Mouse (Mus musculus): ENCODE measurements at regions not wholly inside any gene's neighbourhood (a gene's known extent, or its start where the extent isn't known, plus 50 kb on each side); places are given as distances from the start of the nearest gene placed in this dataset.

GRCm38 (mm10) chr14:68213879-68214278, 1080.2 kb downstream of the Synb start:
- no peak for DNase-seq (ENCODE audit: low spot score in 2 of 2)
- Histone ChIP-seq H3K4me3 (no peak overlapping the region), H3K27ac (no peak overlapping the region)
- TF ChIP-seq CTCF (conservative IDR thresholded peaks at IDR 0.05) = no peak

- no peak overlapping the region for H3K27ac ChIP-seq
- no peak overlapping the region for H3K4me3 ChIP-seq
- TF ChIP-seq CTCF (conservative IDR thresholded peaks at IDR 0.05) = no peak
- DNase-seq (ENCODE audit: low spot score in 2 of 2) = no peak
These were observed 1095.3 kb downstream of the Synb start for GRCm38 (mm10) chr14:68198802-68199201.

- no peak overlapping the region for H3K27ac ChIP-seq
- no peak for TF ChIP-seq CTCF (conservative IDR thresholded peaks at IDR 0.05)
- no peak overlapping the region for H3K4me3 ChIP-seq
- DNase-seq (ENCODE audit: low spot score in 2 of 2) = no peak
These were observed 1096.7 kb downstream of the Synb start for GRCm38 (mm10) chr14:68197470-68197800.

GRCm38 (mm10) chr14:68196762-68197469, 1097.2 kb downstream of the Synb start:
- TF ChIP-seq CTCF (conservative IDR thresholded peaks at IDR 0.05) = no peak
- Histone ChIP-seq H3K4me3 (no peak overlapping the region), H3K27ac (no peak overlapping the region)
- DNase-seq (ENCODE audit: low spot score in 2 of 2) = no peak

- Histone ChIP-seq H3K4me3 (no peak overlapping the region), H3K27ac (no peak overlapping the region)
- DNase-seq (ENCODE audit: low spot score in 2 of 2) = no peak
- TF ChIP-seq CTCF (conservative IDR thresholded peaks at IDR 0.05) = no peak
These were observed 1097.9 kb downstream of the Synb start for GRCm38 (mm10) chr14:68196201-68196600.

- no peak for TF ChIP-seq CTCF (conservative IDR thresholded peaks at IDR 0.05)
- DNase-seq (ENCODE audit: low spot score in 2 of 2) = no peak
- H3K4me3 ChIP-seq = no peak overlapping the region
- no peak overlapping the region for H3K27ac ChIP-seq
These were observed 1104.2 kb downstream of the Synb start for GRCm38 (mm10) chr14:68189876-68190275.

GRCm38 (mm10) chr14:68188325-68188724, 1105.8 kb downstream of the Synb start:
- Histone ChIP-seq H3K27ac (no peak overlapping the region), H3K4me3 (no peak overlapping the region)
- TF ChIP-seq CTCF (conservative IDR thresholded peaks at IDR 0.05) = no peak

GRCm38 (mm10) chr14:68182606-68183005, 1111.5 kb downstream of the Synb start:
- Histone ChIP-seq H3K27ac (no peak overlapping the region), H3K4me3 (no peak overlapping the region)
- no peak for DNase-seq (ENCODE audit: low spot score in 2 of 2)
- no peak for TF ChIP-seq CTCF (conservative IDR thresholded peaks at IDR 0.05)

More at GRCm38 (mm10) chr14:68188325-68188724, 1105.8 kb downstream of the Synb start:
- no peak for DNase-seq (ENCODE audit: low spot score in 2 of 2)

GRCm38 (mm10) chr14:68181168-68181567, 1112.9 kb downstream of the Synb start:
- Histone ChIP-seq H3K4me3 (no peak overlapping the region), H3K27ac (no peak overlapping the region)
- DNase-seq (ENCODE audit: low spot score in 2 of 2) = no peak
- TF ChIP-seq CTCF (conservative IDR thresholded peaks at IDR 0.05) = no peak
